Mouse (Mus musculus) kidney, postnatal 4 days (tissue): ENCODE results near the gene Zfand2b.

ENCODE experiments used
- DNase-seq, 2 experiments: peaks; one replicate each; pipeline ENCODE4 v3.0.0; 2021; ENCODE audit warnings: mixed read lengths in 2 of 2

Zfand2b gene

DNA sequence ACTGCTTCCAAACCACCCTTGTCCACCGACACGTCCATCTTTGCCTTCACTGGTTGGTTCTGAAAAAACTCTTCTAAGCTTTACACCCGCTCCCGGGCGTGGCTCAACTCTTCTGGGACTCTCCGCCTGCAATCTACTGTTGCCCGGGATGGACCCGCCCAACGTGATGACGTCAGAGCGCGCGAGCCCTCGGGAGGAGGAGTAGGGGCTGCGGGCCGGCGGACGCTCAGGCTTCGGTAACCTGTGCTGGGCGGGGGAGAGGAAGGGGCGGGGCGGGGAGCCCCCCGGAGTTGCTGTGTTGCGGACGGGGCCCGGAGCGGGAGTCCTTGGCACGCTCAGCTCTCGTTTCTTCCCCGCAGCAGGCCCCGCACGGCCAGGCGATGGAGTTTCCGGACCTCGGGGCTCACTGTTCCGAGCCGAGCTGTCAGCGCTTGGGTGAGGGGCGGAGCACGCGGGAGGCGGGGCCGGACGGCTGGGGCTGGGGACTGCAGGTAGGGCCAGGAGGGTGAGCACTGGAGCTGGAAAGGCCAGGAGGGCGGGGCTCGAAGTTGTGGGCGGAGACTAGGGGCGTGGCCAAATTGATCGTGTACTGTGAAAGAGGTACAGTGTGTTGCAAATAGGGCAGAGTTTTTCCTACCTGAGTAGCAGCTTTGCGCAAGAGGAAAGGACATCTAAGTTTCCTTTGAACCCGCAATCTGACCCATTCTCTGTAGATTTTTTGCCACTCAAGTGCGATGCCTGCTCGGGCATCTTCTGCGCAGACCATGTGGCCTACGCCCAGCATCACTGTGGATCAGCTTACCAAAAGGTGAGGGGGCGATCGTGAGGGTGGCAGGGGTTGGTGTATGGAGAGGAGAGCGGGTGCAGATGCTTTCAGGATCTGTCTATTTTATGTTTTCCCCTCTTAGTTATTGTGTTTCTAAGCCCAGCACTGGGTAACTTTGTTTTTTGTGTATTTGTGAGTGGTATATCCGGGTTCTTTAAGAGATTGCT, at the start of gene Zfand2b:
TSS of gene Zfand2b (plus strand) at position 175 of the 993 bp plus-strand sequence.
- peak; percentile 98 to 99 for DNase-seq

DNA sequence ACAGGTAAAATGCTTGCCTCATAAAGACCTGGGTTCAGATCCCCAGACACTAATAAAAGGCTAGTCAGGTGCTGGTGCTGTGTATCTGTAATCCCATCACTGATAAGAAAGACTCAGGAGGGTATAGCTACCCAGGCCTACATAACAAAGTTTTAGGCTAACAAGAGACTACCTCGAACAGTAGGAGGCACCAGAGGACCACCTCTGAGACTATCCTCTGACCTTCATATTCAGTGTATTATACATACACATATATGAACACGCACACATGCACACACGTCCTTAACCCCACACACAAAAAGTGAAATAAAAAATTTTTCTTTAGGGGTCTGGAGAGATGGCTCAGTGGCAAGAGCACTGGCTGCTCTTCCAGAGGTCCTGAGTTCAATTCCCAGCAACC, 46.2 kb upstream of the Zfand2b start:
- DNase-seq: no peak

- peak; percentile 97 to 98 for DNase-seq
Observed at GRCm38 (mm10) chr1:75124346-75125321, 43.8 kb upstream of the Zfand2b start, which contains the start of gene Nhej1. Gene Nhej1 (minus strand): TSS chr1:75125200.

DNA sequence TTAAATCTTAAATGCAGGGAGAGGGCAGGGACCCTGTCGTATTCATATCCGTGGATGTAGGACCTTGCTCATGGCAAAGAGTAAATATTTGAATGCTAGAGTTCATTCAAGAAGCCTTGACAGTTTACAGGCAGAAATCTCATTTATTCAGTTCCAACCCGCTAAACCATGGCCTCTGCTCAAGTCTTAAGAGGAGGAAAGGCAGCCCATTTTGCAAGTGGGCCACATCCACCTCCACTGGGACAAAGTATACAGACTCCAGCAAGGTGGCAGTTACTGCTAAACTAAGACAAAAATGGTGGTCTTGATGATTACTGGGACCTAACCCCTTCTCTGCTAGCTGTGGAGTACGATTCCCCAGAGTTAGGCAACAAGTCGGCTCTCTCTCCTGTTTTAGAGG, 43.0 kb upstream of the Zfand2b start:
- no peak for DNase-seq

GRCm38 (mm10) chr1:75128641-75129040, 39.8 kb upstream of the Zfand2b start:
- no peak for DNase-seq

DNA sequence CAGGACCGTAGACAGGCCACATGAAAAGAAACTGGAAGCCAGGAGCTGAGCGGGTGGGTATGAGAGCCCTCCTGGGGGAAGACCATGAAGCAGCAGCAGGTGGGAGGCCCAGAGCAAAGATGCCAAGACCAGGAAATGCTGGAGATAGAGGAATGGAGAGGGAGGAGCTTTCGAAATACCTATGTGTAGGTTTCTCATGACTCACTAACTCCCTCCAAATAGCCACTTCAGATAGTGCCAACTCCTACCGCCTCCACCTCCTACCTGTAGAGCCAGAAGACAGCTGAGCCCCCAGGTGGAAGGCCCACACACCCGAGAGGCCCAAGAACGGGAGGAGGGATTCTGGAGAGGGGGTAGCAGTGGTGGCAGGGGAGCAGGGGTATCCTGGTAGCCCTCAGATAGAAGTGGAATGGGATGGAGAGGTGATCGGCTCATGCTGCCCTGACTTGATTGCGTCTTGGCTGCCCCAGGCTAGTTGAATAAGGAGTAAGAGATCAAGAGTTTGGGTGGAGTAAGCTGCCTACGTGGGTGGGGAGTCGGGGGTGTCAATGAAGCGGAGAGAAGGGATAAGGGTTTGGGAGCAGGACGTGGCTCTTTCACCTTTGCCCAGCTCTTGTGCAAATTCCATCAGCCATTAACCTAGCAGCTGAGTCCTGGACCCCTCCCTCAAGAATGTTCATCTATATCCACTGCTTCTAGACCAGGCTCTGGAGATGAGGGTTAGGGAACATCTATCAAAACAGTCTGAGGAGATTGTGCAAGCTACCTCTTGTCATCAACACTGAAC, 34.8 kb upstream of the Zfand2b start, which contains the start of gene Slc23a3:
TSS of gene Slc23a3 (minus strand) at position 470 of the 787 bp plus-strand sequence.
- peak; percentile 28 to 58 for DNase-seq

- no peak for DNase-seq
Observed at GRCm38 (mm10) chr1:75136293-75136692, 32.2 kb upstream of the Zfand2b start.

- DNase-seq: no peak
Observed at GRCm38 (mm10) chr1:75136730-75137129, 31.7 kb upstream of the Zfand2b start.

GRCm38 (mm10) chr1:75138448-75138847, 30.0 kb upstream of the Zfand2b start:
- no peak for DNase-seq

DNA sequence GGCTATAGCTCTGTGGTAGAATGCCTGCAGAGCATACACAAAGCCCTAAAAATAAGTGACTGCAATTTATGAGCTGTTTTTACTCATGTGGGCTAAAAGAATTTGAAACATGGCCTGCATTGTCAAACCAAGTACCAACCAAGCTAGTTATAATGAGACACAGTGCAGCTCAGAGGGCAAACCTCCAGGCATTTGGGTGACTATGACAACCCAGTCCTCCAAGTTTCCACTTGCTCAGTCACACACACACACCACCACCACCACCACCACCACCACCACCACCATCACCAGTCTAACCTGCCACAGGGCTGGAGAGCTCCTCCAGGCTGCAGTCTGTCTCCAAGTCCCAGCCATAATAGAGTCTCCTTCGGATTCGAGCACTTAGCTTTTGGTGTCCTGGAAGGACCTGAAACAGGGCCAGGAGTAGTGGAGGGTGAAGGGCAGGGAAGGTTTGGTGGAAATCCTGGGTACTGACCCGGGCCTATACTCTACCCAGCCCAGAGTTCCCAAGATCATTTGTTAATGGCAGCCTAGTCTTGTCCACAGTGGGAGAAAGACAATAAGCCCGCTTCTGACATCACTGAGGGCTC, 27.8 kb upstream of the Zfand2b start:
- DNase-seq: peak; percentile 8 to 27

GRCm38 (mm10) chr1:75141486-75142190, 26.8 kb upstream of the Zfand2b start:
- peak; percentile 75 to 83 for DNase-seq

GRCm38 (mm10) chr1:75142301-75143261, 25.9 kb upstream of the Zfand2b start, which contains the start of the genes Cnppd1 and Retreg2:
Gene Cnppd1 (minus strand): TSS chr1:75142711.
Gene Retreg2 (plus strand): TSS chr1:75142778.
- DNase-seq: peak; percentile 96 to 98

DNA sequence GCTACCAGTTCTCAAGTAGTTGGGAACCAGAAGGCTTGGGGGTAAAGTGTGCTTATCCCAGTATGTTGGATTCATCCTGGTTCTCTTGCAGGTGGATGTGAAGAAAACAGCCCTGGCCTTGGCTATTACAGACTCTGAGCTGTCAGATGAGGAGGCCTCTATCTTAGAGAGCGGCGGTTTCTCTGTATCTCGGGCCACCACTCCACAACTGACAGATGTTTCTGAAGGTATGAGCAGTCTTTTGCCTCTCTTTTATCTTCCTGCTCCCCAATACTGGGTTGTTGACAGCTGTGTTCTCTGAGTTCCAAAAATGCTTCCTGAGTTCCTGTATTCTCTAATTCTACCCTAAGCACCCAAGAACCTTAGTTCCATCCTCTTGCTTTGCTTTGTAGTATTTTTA, 22.9 kb upstream of the Zfand2b start:
- DNase-seq: no peak

DNA sequence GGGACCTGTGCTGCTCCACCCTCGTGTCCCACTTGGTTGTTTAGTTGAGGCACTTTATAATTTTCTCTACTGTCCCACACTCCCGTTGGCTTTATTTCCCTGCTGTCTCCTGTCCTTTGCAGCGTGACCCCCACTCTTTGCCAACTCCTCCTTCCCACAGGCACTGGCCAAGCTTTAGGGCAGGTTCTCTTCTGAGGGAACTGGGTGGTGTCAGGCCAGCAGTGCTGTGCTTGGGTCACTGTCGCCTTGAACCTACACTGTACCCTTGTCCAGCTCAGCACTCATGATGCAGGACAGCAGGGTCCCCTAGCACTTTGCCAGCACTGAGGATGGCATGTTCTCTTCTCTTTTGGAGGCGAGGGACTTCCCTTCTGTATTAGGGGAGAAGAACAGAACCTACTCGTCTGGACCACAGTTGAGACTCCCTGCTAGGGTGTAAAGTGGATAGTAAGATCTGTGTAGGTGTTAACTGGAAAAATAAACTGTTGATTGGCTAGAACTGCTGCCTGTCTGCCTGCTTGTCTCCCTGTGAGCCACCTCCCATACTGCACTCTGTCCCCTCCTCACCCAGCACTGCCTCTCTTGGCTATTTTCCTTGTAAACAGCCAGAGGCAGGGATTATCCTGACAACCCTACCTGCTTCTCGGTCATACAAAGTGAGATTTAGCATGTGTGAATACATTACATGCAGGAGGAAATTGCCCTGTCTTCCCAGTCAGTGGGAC, 20.9 kb upstream of the Zfand2b start:
- DNase-seq: no peak

GRCm38 (mm10) chr1:75148727-75149126, 19.7 kb upstream of the Zfand2b start:
- DNase-seq: no peak

DNA sequence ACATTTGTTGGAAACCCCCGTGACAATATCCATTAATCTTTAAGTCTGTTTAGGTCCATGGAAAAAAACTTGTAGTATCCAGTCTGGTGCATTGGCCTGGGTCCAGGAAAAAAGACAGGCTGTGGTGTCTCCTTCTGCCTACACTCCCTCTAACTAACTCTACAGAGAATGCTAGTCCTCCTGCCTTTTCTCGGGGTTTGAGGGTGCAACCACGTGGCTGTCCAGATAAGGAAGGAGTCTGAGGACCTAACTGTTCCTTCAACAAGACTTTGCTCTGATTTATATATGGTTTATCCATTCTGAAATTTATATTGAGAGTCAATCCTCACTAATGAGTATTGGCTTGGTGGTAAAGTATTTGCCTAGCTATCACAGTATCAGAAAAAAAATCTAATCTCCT, 12.6 kb upstream of the Zfand2b start:
- DNase-seq: no peak

- DNase-seq: no peak
Observed at GRCm38 (mm10) chr1:75158990-75159389, 9.5 kb upstream of the Zfand2b start.

GRCm38 (mm10) chr1:75159540-75160255, 8.7 kb upstream of the Zfand2b start:
- no peak for DNase-seq
